27 mouse cellular contexts compared by ENCODE assay signal in genomic region chr13:44891813-44892730, GRCm38 (mm10).
DNase-seq lines count a peak whose midpoint lies in the region; ATAC-seq and TF ChIP-seq lines count a peak whose summit lies in the region.
"Had no signal": no experiment of that assay in that cellular context is flagged by ENCODE, and none has a peak within 500 bp of the region (broad histone marks: within the 10 kb centered on the region; RNA-seq: fewer than 3 reads in every experiment).

No protein-coding gene starts in this region.

- no peaks in the 10 kb centered on the region for H3K27me3 ChIP-seq in forebrain, embryonic 10.5 days (ENCODE audit: poor library complexity, severe bottlenecking)
- H3K27me3 ChIP-seq in forebrain, embryonic 16.5 days (replicated peaks; ENCODE audit: control insufficient read depth, insufficient read depth, low read length): no peaks in the 10 kb centered on the region
- H3K27me3 ChIP-seq in heart, embryonic 13.5 days (replicated peaks): no peaks in the 10 kb centered on the region
- H3K27me3 ChIP-seq: embryonic facial prominence, embryonic 15.5 days; hindbrain, embryonic 13.5 days; limb, embryonic 15.5 days; liver, embryonic 13.5 days; megakaryocyte, embryonic 14.5 days; midbrain, embryonic 13.5 days had no signal

- H3K36me3 ChIP-seq in forebrain, embryonic 10.5 days (replicated peaks): peaks cover 42% of the 10 kb centered on the region
- H3K36me3 ChIP-seq in forebrain, embryonic 16.5 days (ENCODE audit: control insufficient read depth, insufficient read depth): peaks cover 6% of the 10 kb centered on the region; the same call in 1 of the 2 replicates
- H3K36me3 ChIP-seq in heart, embryonic 13.5 days: peaks cover 40% of the 10 kb centered on the region

- peak overlapping the region; percentile 69 for H3K27ac ChIP-seq in forebrain, embryonic 10.5 days
- H3K27ac ChIP-seq in forebrain, embryonic 16.5 days (ENCODE audit: low read length): no peak overlapping the region
- peak overlapping the region; percentile 9; the same call in 1 of the 2 replicates for H3K27ac ChIP-seq in heart, embryonic 13.5 days (replicated peaks)
- H3K27ac ChIP-seq: embryonic facial prominence, embryonic 10.5 days; embryonic facial prominence, embryonic 15.5 days; hindbrain, embryonic 13.5 days; left cerebral cortex, adult 2 months; limb, embryonic 15.5 days; liver, embryonic 13.5 days; midbrain, embryonic 13.5 days had no signal

- peaks cover 48% of the 10 kb centered on the region for H3K4me1 ChIP-seq in forebrain, embryonic 10.5 days
- H3K4me1 ChIP-seq in forebrain, embryonic 16.5 days (replicated peaks; ENCODE audit: control insufficient read depth, insufficient read depth, low read length): peaks cover 15% of the 10 kb centered on the region
- peaks cover 24% of the 10 kb centered on the region for H3K4me1 ChIP-seq in heart, embryonic 13.5 days
- H3K4me1 ChIP-seq: embryonic facial prominence, embryonic 10.5 days; embryonic facial prominence, embryonic 15.5 days; limb, embryonic 15.5 days; liver, embryonic 13.5 days had no signal

- no peak overlapping the region for H3K4me3 ChIP-seq in forebrain, embryonic 10.5 days
- no peak overlapping the region for H3K4me3 ChIP-seq in forebrain, embryonic 16.5 days (replicated peaks; ENCODE audit: low read length)
- H3K4me3 ChIP-seq in heart, embryonic 13.5 days: no peak overlapping the region
- H3K4me3 ChIP-seq: embryonic facial prominence, embryonic 10.5 days; embryonic facial prominence, embryonic 15.5 days; hindbrain, embryonic 13.5 days; left cerebral cortex, adult 2 months; limb, embryonic 15.5 days; liver, embryonic 13.5 days; megakaryocyte, embryonic 14.5 days; midbrain, embryonic 13.5 days had no signal

- H3K9me3 ChIP-seq in forebrain, embryonic 10.5 days: no peaks in the 10 kb centered on the region
- H3K9me3 ChIP-seq in forebrain, embryonic 16.5 days (ENCODE audit: control insufficient read depth, low read length): no peaks in the 10 kb centered on the region
- no peaks in the 10 kb centered on the region for H3K9me3 ChIP-seq in heart, embryonic 13.5 days
- H3K9me3 ChIP-seq: embryonic facial prominence, embryonic 10.5 days; embryonic facial prominence, embryonic 15.5 days; G1E; hindbrain, embryonic 13.5 days; limb, embryonic 15.5 days; liver, embryonic 13.5 days; megakaryocyte, embryonic 14.5 days; midbrain, embryonic 13.5 days had no signal

- TF ChIP-seq POLR2A in brain, embryonic 14.5 days (IDR thresholded peaks at IDR 0.05; ENCODE audit: borderline replicate concordance, extremely low read depth, insufficient read depth, insufficient read length, poor library complexity, severe bottlenecking): no peak

- no peak for TF ChIP-seq CTCF in brain, embryonic 14.5 days (IDR thresholded peaks at IDR 0.05; ENCODE audit: borderline replicate concordance, extremely low read depth, insufficient read depth, insufficient read length)

- intact Hi-C loops in heart, postnatal 14 days (cut with DNase I): no loop called here

- no peak for DNase-seq in forebrain, embryonic 10.5 days (ENCODE audit: extremely low spot score, low spot score)
- DNase-seq in heart, postnatal 14 days: no peak
- peak; percentile 90 for DNase-seq in brain, embryonic 14.5 days (ENCODE audit: low read depth)
- peak; percentile 67 for DNase-seq in retina, adult 2 months (ENCODE audit: low read depth, low spot score)
- no peak for DNase-seq in layer of hippocampus, adult 9-10 months (ENCODE audit: low spot score)
- DNase-seq: adrenal gland, adult 8-10 months; cerebellum, adult 11-12 months; cerebellum, postnatal 14 days; heart, postnatal 4 days; kidney, adult 11 months; kidney, postnatal 14 days; liver, embryonic 13.5 days; lung, adult 18-20 months; lung, postnatal 4 days; thymus, adult 2 months; thymus, postnatal 4 days had no signal

- H3K9ac ChIP-seq in forebrain, embryonic 16.5 days (replicated peaks; ENCODE audit: low read depth, low read length): no peak overlapping the region
- H3K9ac ChIP-seq in heart, embryonic 13.5 days: no peak overlapping the region
- H3K9ac ChIP-seq: embryonic facial prominence, embryonic 15.5 days; hindbrain, embryonic 13.5 days; limb, embryonic 15.5 days; liver, embryonic 13.5 days; midbrain, embryonic 13.5 days had no signal

- no peak for ATAC-seq in forebrain, embryonic 16.5 days
- no peak for ATAC-seq in heart, embryonic 13.5 days (ENCODE audit: extremely low read depth, insufficient number of reproducible peaks, low FRiP score, low TSS enrichment)
- ATAC-seq: lung, postnatal 0 days; midbrain, embryonic 13.5 days had no signal

- WGBS in forebrain, embryonic 10.5 days: 52% methylated on average over 5 of the region's 5 CpGs
- WGBS in forebrain, embryonic 16.5 days: 16% methylated on average over 5 of the region's 5 CpGs
- 70% methylated on average over 5 of the region's 5 CpGs for WGBS in heart, embryonic 13.5 days

- no peak overlapping the region for H3K4me2 ChIP-seq in forebrain, embryonic 16.5 days (ENCODE audit: low read length)
- no peak overlapping the region for H3K4me2 ChIP-seq in heart, embryonic 13.5 days
- H3K4me2 ChIP-seq: embryonic facial prominence, embryonic 15.5 days; hindbrain, embryonic 13.5 days; limb, embryonic 15.5 days; liver, embryonic 13.5 days; midbrain, embryonic 13.5 days had no signal

Comparison
In these comparisons a context has a peak if more than half of its experiments do, and no peak if none do; other contexts are left out.
1. DNase-seq: peak in brain, embryonic 14.5 days (single experiment) and retina, adult 2 months (single experiment); none in forebrain, embryonic 10.5 days (single experiment), heart, postnatal 14 days (0 of 2) and layer of hippocampus, adult 9-10 months (single experiment).